Mouse (Mus musculus) stomach, embryonic 15.5 days (tissue): ENCODE results near the gene Pde7b. TPM values are rescaled to one million over a fixed set of nuclear protein-coding genes. Genes with fewer than 3 reads are reported as not detected.

Experiments used
- ATAC-seq: fragments of 200-750 bp; cut with Nextera tagmentation; 2 replicates; pipeline ENCODE4 v1.8.0; 2017; ENCODE audit warnings: low read depth, moderate number of reproducible peaks, moderate TSS enrichment; ENCODE audit not compliant: insufficient read depth, low FRiP score
- H3K27ac ChIP-seq: fragments of 300-500 bp; sonication (generic); 2 replicates; pipeline ENCODE4 v1.5.1; 2015; ENCODE audit warnings: mild to moderate bottlenecking, inconsistent platforms
- H3K27me3 ChIP-seq: fragments of 300-500 bp; sonication (generic); replicated peaks from 2 replicates; pipeline ENCODE4 v1.6.1; 2015; ENCODE audit warnings: inconsistent platforms
- H3K36me3 ChIP-seq: fragments of 300-500 bp; sonication (generic); 2 replicates; pipeline ENCODE4 v1.6.1; 2015; ENCODE audit warnings: inconsistent platforms
- H3K4me1 ChIP-seq: fragments of 300-500 bp; sonication (generic); 2 replicates; pipeline ENCODE4 v1.6.1; 2015; ENCODE audit warnings: inconsistent platforms
- H3K4me2 ChIP-seq: fragments of 300-500 bp; sonication (generic); 2 replicates; pipeline ENCODE4 v1.6.1; 2015; ENCODE audit warnings: mild to moderate bottlenecking, inconsistent platforms
- H3K4me3 ChIP-seq: fragments of 300-500 bp; sonication (generic); replicated peaks from 2 replicates; pipeline ENCODE4 v1.5.1; 2015; ENCODE audit warnings: inconsistent platforms
- H3K9ac ChIP-seq: fragments of 300-500 bp; sonication (generic); 2 replicates; pipeline ENCODE4 v1.6.1; 2015; ENCODE audit warnings: inconsistent platforms
- H3K9me3 ChIP-seq: fragments of 300-500 bp; sonication (generic); 2 replicates; pipeline ENCODE4 v1.6.1; 2016; ENCODE audit warnings: inconsistent platforms
- WGBS: fragments of 180-500 bp; shearing (Covaris S2); methylation state at CpG from one replicate; pipeline ENCODE4 v1.1.7; 2015; 5-methylcytosine and 5-hydroxymethylcytosine counted together
- polyA plus RNA-seq: library from polyadenylated mRNA; unstranded; fragments of >200 nt; fragmentation: Nextera tagmentation; extraction: Ambion mirVana; gene quantifications from 2 replicates; pipeline ENCODE4 v1.2.1, GENCODE M21; 2015

Pde7b gene
- polyA plus RNA-seq, 1 experiment from 2014 or later = 3.9 TPM

- H3K27me3 ChIP-seq = no peaks in the 10 kb centered on the region
- ATAC-seq = no peak
- H3K4me1 ChIP-seq = no peaks in the 10 kb centered on the region
- H3K36me3 ChIP-seq = no peaks in the 10 kb centered on the region
- H3K9me3 ChIP-seq = no peaks in the 10 kb centered on the region
- H3K4me2 ChIP-seq = no peak overlapping the region
- H3K9ac ChIP-seq = no peak overlapping the region
- H3K4me3 ChIP-seq = no peak overlapping the region
- WGBS = 74% methylated on average over 4 of the region's 4 CpGs
- H3K27ac ChIP-seq = no peak overlapping the region
These were observed 362.3 kb downstream of the Pde7b start for GRCm38 (mm10) chr10:20362450-20363118.

- H3K9me3 ChIP-seq = no peaks in the 10 kb centered on the region
- whole genome bisulfite sequencing = 63% methylated on average over 10 of the region's 10 CpGs
- no peak overlapping the region for H3K27ac ChIP-seq
- no peaks in the 10 kb centered on the region for H3K27me3 ChIP-seq
- no peak overlapping the region for H3K4me2 ChIP-seq
- no peak overlapping the region for H3K9ac ChIP-seq
- no peak overlapping the region for H3K4me3 ChIP-seq
- ATAC-seq = no peak
- no peaks in the 10 kb centered on the region for H3K36me3 ChIP-seq
- H3K4me1 ChIP-seq = no peaks in the 10 kb centered on the region
These were observed 363.1 kb downstream of the Pde7b start for GRCm38 (mm10) chr10:20361542-20362449.

GRCm38 (mm10) chr10:20348894-20349293, 376.0 kb downstream of the Pde7b start:
- H3K9ac ChIP-seq = no peak overlapping the region
- WGBS = 75% methylated on average over 2 of the region's 2 CpGs
- H3K27me3 ChIP-seq = no peaks in the 10 kb centered on the region
- H3K4me1 ChIP-seq = no peaks in the 10 kb centered on the region
- no peak overlapping the region for H3K27ac ChIP-seq
- ATAC-seq = no peak
- no peak overlapping the region for H3K4me2 ChIP-seq
- H3K4me3 ChIP-seq = peak overlapping the region; percentile 76; the same call in 1 of the 2 replicates
- H3K9me3 ChIP-seq = no peaks in the 10 kb centered on the region
- peaks cover 11% of the 10 kb centered on the region for H3K36me3 ChIP-seq

Other genes with a start within 250 kb of the Pde7b start
- gene Ahi1, start 227.5 kb upstream of the Pde7b start, polyA plus RNA-seq = 7.8 and 8.1 TPM in 2 replicates